Mouse (Mus musculus): Measurements from ENCODE around the gene Ttf2. TPM values are rescaled to one million over a fixed set of nuclear protein-coding genes. Genes with fewer than 3 reads are reported as not detected.

Ttf2 gene
- 11.6 and 11.7 TPM in 2 replicates for polyA plus RNA-seq (2015; fragmentation: Nextera tagmentation; extraction: Ambion mirVana)

DNA sequence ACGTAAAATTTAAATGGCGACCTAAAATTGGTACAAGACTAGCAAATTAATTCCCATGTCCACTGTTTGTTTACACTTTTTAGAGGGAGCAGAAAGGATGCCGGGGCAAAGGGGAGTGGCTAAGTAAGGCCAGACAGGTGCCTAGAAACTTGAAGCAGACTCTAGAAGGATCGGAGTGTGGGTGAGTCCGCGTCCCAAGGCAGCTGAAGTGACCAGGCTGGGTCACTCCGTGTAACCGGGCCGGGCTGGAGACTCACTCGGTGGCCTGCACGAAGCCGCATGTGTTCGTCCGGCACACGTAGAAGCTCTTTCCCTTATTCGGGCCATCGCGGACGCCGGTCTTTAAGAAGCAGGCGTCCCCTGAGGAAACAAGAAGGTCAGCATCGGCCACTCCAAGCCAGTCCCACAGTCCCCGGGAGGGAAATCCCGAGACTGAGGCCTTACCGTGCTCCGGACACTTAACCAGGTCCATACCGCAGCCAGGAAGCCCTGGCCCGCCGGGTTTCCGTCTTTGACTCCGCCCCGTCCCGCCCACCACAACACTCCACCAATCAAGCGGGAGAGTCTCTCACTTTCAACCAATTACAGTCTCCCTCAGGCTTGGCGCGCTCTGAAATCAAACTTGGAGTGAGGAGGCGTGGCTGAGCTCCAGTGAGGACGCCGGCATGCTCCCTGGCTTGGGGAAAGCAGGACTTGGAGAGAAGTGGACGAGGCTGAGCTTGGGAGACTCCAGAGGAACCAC is at the start of gene Ttf2:
Ttf2 (minus strand) TSS at position 488 of the 742 bp plus-strand sequence.
- H3K36me3 ChIP-seq: no peaks in the 10 kb centered on the region
- peak within 1 kb of the TSS; percentile 74 for H3K4me3 ChIP-seq
- H3K4me2 ChIP-seq: peak within 1 kb of the TSS; percentile 85
- WGBS: under 1% methylated on average over 40 of the region's 40 CpGs
- H3K27me3 ChIP-seq: no peaks in the 10 kb centered on the region
- H3K9me3 ChIP-seq: no peaks in the 10 kb centered on the region
- H3K4me1 ChIP-seq: peaks cover 12% of the 10 kb centered on the region
- H3K27ac ChIP-seq: no peak within 1 kb of the TSS
- peak; percentile 98 for ATAC-seq (ENCODE audit: insufficient number of reproducible peaks, low FRiP score, low TSS enrichment, low read depth)
- peak within 1 kb of the TSS; percentile 42 for H3K9ac ChIP-seq

DNA sequence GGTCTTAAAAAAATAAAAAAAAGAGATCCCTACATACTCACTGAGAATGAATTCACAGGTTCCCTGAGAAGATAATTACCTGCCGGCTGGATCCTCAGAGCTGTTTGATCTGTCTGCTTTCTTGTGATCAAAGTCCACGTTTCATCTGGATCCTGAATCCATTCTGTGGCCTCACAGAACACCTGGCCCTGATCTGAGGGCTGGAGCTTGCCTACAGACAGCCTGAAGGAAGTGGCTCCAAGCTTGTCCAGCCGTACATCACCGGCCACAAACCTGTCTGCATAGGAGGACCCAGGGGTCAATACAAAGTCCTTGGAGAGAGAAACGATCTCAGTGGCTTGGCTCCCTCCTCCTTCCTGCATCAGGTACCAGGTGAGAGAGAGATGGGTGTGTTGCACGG is 49.0 kb upstream of the Ttf2 start:
- H3K4me2 ChIP-seq: no peak overlapping the region
- WGBS: 60% methylated on average over 6 of the region's 6 CpGs
- no peaks in the 10 kb centered on the region for H3K36me3 ChIP-seq
- ATAC-seq (ENCODE audit: insufficient number of reproducible peaks, low FRiP score, low TSS enrichment, low read depth): no peak
- H3K27ac ChIP-seq: no peak overlapping the region
- no peaks in the 10 kb centered on the region for H3K27me3 ChIP-seq
- H3K4me1 ChIP-seq: peaks cover 6% of the 10 kb centered on the region; the same call in 1 of the 2 replicates
- no peaks in the 10 kb centered on the region for H3K9me3 ChIP-seq
- no peak overlapping the region for H3K4me3 ChIP-seq
- no peak overlapping the region for H3K9ac ChIP-seq

DNA sequence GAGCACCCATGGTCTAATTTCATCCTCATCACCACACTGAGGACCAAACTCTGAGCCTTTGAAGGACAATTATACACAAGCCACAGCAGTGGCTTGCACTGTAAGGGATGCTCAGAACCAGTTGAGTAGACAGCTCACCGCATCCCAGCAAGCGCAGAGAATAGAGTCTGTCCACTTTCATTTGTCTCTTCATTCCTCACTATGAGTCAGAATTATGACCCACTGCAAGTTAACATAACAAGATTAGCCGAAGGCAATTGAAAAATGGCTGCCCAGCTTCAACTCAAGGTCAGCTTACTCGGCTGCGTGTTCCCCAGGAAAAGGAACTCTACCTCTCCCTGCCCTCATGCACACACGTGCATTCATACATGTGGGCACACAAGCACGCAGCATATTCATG is 46.6 kb upstream of the Ttf2 start:
- no peaks in the 10 kb centered on the region for H3K36me3 ChIP-seq
- no peak overlapping the region for H3K4me2 ChIP-seq
- no peak overlapping the region for H3K27ac ChIP-seq
- H3K4me1 ChIP-seq: peaks cover 10% of the 10 kb centered on the region; the same call in 1 of the 2 replicates
- ATAC-seq (ENCODE audit: insufficient number of reproducible peaks, low FRiP score, low TSS enrichment, low read depth): no peak
- no peaks in the 10 kb centered on the region for H3K9me3 ChIP-seq
- H3K9ac ChIP-seq: no peak overlapping the region
- H3K4me3 ChIP-seq: no peak overlapping the region
- WGBS: 88% methylated on average over 7 of the region's 7 CpGs
- H3K27me3 ChIP-seq: no peaks in the 10 kb centered on the region

DNA sequence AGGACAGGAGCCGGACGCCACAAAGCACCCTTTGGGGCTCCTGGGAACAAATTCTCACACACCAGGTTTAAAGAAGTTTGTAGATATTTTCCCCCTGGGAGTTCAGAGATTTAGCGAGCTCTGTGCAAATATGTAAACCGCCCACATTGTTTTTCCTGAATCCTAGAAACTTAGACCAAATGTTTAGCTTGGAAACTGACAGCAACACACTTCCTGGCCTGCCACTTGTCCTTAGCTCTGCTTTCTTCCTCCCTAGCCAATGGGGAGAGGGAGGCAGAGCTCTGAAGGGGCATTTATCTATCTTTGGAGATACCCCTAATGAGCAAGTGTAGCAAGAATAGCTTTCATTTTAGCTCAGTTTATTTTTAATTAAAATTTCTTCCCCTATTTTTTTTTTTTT is 45.8 kb upstream of the Ttf2 start:
- H3K4me1 ChIP-seq: peaks cover 10% of the 10 kb centered on the region; the same call in 1 of the 2 replicates
- H3K9me3 ChIP-seq: no peaks in the 10 kb centered on the region
- 0 out of 2 replicates have a peak overlapping the region, but pooled peaks have one; percentile 38 for H3K27ac ChIP-seq
- no peak for ATAC-seq (ENCODE audit: insufficient number of reproducible peaks, low FRiP score, low TSS enrichment, low read depth)
- 33% methylated on average over 4 of the region's 4 CpGs for WGBS
- no peak overlapping the region for H3K9ac ChIP-seq
- no peaks in the 10 kb centered on the region for H3K27me3 ChIP-seq
- H3K4me3 ChIP-seq: no peak overlapping the region
- H3K36me3 ChIP-seq: no peaks in the 10 kb centered on the region
- no peak overlapping the region for H3K4me2 ChIP-seq

DNA sequence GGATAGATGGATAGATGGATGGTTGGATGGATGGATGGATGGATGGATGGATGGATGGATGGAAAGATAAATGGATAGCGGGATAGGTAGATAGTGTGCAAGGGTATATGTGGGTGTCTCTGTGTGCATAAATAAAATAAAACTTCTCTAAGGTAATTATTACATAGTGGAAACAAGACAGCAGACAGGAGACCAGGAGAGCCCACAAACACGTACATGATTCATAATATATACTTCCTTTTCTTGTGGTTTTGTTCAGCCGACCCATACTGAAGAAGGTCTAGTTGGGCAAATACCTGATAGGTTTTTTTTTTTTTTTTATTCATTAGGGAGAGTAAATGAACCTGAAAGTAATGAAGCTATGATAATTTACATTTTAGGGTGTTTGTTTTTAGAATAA is 44.1 kb upstream of the Ttf2 start:
- WGBS: 89% methylated on average over 3 of the region's 3 CpGs
- H3K4me1 ChIP-seq: peaks cover 10% of the 10 kb centered on the region; the same call in 1 of the 2 replicates
- H3K9me3 ChIP-seq: no peaks in the 10 kb centered on the region
- no peaks in the 10 kb centered on the region for H3K36me3 ChIP-seq
- ATAC-seq (ENCODE audit: insufficient number of reproducible peaks, low FRiP score, low TSS enrichment, low read depth): no peak
- no peak overlapping the region for H3K4me2 ChIP-seq
- no peak overlapping the region for H3K27ac ChIP-seq
- no peak overlapping the region for H3K9ac ChIP-seq
- no peaks in the 10 kb centered on the region for H3K27me3 ChIP-seq
- no peak overlapping the region for H3K4me3 ChIP-seq

DNA sequence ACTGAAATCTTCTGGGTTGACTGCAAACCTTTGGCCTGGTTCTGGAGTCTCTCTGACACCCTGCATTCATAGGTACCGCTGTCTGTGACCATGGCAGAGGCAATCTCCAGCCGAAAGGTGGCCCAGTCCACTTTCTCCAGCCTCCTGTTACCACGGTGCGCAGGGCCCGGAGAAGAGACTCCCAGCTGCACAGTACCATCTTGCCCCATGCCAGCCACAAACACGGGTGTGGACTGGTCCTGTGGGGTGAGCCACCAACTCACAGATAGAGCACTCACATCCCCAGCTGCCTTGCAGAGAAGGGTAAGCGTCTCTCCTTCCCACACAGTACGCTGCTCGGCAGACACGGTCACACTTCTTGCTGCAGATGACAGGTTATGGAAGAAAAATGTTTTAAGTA is 43.5 kb upstream of the Ttf2 start:
- 94% methylated on average over 10 of the region's 10 CpGs for WGBS
- no peak for ATAC-seq (ENCODE audit: insufficient number of reproducible peaks, low FRiP score, low TSS enrichment, low read depth)
- Histone ChIP-seq H3K36me3 (no peaks in the 10 kb centered on the region), H3K27ac (no peak overlapping the region), H3K9ac (no peak overlapping the region), H3K9me3 (no peaks in the 10 kb centered on the region), H3K27me3 (no peaks in the 10 kb centered on the region), H3K4me1 (peaks cover 10% of the 10 kb centered on the region; the same call in 1 of the 2 replicates), H3K4me2 (no peak overlapping the region), H3K4me3 (no peak overlapping the region)

DNA sequence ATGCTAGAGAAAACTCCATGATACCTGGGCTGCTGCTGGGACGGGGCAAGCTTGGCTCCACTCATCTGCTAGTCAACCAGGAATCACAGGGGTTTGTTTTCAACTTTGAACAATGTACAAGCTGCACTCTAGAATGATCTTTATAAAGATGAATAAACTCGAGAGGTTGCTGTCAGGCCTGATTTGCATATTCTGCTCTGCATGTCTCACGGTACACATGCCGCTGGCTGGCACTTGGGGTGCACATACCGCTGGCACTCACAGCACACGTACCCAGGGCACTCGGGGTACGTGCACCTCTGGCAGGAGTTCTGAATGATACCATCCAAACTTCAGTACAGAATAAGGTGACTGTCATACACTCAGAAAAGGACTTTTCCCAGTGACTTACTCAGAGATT is 43.1 kb upstream of the Ttf2 start:
- WGBS: 78% methylated on average over 8 of the region's 8 CpGs
- H3K27me3 ChIP-seq: no peaks in the 10 kb centered on the region
- no peaks in the 10 kb centered on the region for H3K9me3 ChIP-seq
- no peak overlapping the region for H3K4me3 ChIP-seq
- no peak overlapping the region for H3K9ac ChIP-seq
- H3K4me2 ChIP-seq: no peak overlapping the region
- peaks cover 10% of the 10 kb centered on the region; the same call in 1 of the 2 replicates for H3K4me1 ChIP-seq
- H3K36me3 ChIP-seq: no peaks in the 10 kb centered on the region
- ATAC-seq (ENCODE audit: insufficient number of reproducible peaks, low FRiP score, low TSS enrichment, low read depth): no peak
- no peak overlapping the region for H3K27ac ChIP-seq

DNA sequence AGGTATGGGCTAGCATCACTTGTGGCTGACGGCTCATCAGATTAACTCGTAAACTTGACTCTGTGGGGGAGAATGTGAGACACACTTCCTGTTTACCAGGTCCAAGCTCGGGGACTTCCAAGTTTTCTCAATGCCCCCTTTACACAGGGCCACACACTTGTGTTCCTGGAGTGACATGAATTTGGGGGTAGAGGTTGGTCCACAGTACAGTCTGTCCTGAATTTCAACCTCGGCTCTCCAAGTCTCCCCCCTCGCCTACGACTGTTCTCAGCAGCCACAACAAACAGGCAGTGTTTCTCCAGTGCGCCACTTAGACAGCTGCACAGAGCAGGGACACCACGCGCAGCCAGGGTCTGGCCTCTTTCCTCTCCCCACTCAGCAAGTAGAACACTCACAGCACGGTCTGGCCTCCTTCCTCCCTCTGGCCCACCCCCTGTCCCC is 42.7 kb upstream of the Ttf2 start:
- WGBS: 44% methylated on average over 10 of the region's 10 CpGs
- H3K27me3 ChIP-seq: no peaks in the 10 kb centered on the region
- H3K36me3 ChIP-seq: no peaks in the 10 kb centered on the region
- no peak overlapping the region for H3K9ac ChIP-seq
- no peak overlapping the region for H3K27ac ChIP-seq
- no peaks in the 10 kb centered on the region for H3K9me3 ChIP-seq
- H3K4me1 ChIP-seq: peaks cover 13% of the 10 kb centered on the region; the same call in 1 of the 2 replicates
- no peak overlapping the region for H3K4me3 ChIP-seq
- no peak for ATAC-seq (ENCODE audit: insufficient number of reproducible peaks, low FRiP score, low TSS enrichment, low read depth)
- no peak overlapping the region for H3K4me2 ChIP-seq

DNA sequence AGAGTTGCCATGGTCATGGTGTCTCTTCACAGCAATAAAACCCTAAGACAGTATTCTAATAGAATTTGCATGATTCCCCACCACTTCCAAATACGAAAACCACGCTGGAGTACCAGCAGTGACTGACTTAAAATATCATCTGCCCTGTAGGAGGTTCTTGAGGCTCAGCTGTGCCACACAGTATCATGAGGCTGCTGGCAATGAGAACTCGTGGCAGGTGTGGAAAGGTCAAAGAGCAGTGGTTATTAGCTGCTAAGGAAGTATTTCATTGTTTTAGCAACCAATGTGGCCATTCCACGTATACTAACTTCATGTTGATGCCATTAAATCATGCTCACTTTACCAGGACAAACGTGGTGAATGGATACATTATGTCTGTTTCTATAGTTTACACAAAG is 41.7 kb upstream of the Ttf2 start:
- H3K4me3 ChIP-seq: no peak overlapping the region
- no peak for ATAC-seq (ENCODE audit: insufficient number of reproducible peaks, low FRiP score, low TSS enrichment, low read depth)
- H3K9me3 ChIP-seq: no peaks in the 10 kb centered on the region
- H3K4me1 ChIP-seq: peaks cover 19% of the 10 kb centered on the region; the same call in 1 of the 2 replicates
- no peak overlapping the region for H3K4me2 ChIP-seq
- H3K27me3 ChIP-seq: no peaks in the 10 kb centered on the region
- H3K27ac ChIP-seq: no peak overlapping the region
- no peaks in the 10 kb centered on the region for H3K36me3 ChIP-seq
- H3K9ac ChIP-seq: no peak overlapping the region
- WGBS: 49% methylated on average over 5 of the region's 5 CpGs

DNA sequence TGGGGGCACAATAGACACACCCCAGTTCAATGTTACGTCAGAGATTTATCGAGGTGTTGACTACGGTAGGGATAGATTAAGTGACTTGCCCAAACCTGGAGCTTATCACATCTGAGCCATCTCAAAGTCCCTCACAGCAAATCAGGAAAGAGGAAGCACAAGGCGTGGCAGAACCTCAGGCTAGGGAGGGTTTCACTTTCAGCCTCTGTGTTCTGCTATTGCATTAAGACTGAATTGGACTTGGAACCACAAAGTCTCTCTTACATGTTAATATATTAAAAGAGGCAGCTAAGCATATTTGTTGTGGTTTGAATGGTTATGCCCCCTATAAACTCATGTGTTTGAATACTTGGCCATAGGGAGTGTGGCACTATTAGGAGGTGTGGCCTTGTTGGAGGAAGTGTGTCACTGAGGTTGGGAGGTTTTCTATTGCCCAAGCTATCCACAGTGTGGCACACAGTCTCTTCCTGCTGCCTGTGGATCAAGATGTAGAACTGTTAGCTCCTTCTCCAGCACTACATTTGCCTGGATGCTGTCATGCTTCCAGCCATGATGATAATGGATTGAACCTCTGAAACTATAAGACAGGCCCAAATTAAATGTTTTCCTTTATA is 41.2 kb upstream of the Ttf2 start:
- H3K27ac ChIP-seq: no peak overlapping the region
- H3K4me1 ChIP-seq: peaks cover 19% of the 10 kb centered on the region; the same call in 1 of the 2 replicates
- H3K4me3 ChIP-seq: no peak overlapping the region
- H3K27me3 ChIP-seq: no peaks in the 10 kb centered on the region
- H3K36me3 ChIP-seq: no peaks in the 10 kb centered on the region
- no peaks in the 10 kb centered on the region for H3K9me3 ChIP-seq
- 77% methylated on average over 4 of the region's 4 CpGs for WGBS
- no peak; the same call in 1 of the 2 replicates for ATAC-seq (ENCODE audit: insufficient number of reproducible peaks, low FRiP score, low TSS enrichment, low read depth)
- H3K4me2 ChIP-seq: no peak overlapping the region
- H3K9ac ChIP-seq: no peak overlapping the region

DNA sequence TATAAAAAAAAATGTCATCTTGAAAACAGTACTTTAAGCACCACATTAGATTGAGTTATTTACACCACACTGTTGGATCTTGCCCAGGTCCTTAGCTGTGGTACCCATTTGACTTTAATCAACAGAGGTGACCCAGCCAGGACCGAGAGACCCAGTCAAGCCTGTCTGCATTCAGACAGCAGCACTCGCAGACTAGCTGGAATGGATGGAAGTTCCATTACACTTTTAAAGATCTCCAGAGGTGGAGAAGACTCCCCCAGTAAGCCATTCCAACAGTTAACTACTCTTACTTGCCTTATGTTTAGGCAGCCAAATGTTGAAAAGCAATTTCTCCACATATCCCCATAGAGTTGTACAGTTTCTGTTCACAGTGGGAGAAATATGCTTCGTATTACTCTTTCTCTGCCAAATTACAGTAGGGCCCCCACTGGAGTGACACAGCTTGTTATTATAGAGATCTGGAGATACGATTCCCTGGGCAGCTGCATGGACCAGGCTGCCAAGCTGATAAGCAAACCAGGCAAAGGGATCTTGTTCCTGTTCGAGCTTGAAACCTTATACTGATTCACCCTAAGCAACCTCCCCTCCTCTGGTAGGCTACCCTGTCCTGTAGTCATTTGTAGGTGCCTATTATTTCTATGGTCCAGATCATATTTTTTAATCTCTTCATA is 37.8 kb upstream of the Ttf2 start:
- 49% methylated on average over 5 of the region's 5 CpGs for WGBS
- ATAC-seq (ENCODE audit: insufficient number of reproducible peaks, low FRiP score, low TSS enrichment, low read depth): no peak

DNA sequence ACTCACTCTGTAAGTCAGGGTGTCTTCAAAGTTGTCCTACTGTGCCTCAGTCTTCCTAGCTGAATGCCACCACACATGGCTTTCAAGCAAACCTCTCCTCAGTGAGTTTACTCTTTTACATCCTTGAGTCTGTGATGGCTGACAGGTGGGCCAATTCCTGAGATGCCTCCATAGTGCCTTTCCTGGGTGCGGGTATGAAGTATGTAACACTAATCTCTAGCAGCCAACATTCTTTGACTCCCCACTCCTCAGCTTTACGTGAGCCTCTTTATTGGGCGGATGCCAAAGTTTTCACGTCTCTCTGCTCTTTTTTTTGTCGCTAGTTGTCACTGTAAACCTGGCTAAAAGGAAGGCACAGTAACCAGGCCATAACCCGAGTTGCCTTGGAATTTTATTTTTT is 35.9 kb upstream of the Ttf2 start:
- 45% methylated on average over 6 of the region's 6 CpGs for WGBS
- ATAC-seq (ENCODE audit: insufficient number of reproducible peaks, low FRiP score, low TSS enrichment, low read depth): no peak

More for the DNA sequence above, 37.8 kb upstream of the Ttf2 start:
- Histone ChIP-seq H3K4me2 (no peak overlapping the region), H3K9me3 (no peaks in the 10 kb centered on the region), H3K27me3 (no peaks in the 10 kb centered on the region), H3K36me3 (no peaks in the 10 kb centered on the region), H3K27ac (no peak overlapping the region), H3K4me1 (peaks cover 14% of the 10 kb centered on the region; the same call in 1 of the 2 replicates), H3K9ac (no peak overlapping the region), H3K4me3 (no peak overlapping the region)

More for the DNA sequence above, 35.9 kb upstream of the Ttf2 start:
- Histone ChIP-seq H3K4me2 (no peak overlapping the region), H3K27ac (no peak overlapping the region), H3K4me3 (no peak overlapping the region), H3K27me3 (no peaks in the 10 kb centered on the region), H3K4me1 (peaks cover 12% of the 10 kb centered on the region; the same call in 1 of the 2 replicates), H3K9ac (no peak overlapping the region), H3K36me3 (no peaks in the 10 kb centered on the region), H3K9me3 (no peaks in the 10 kb centered on the region)

Measured in limb, embryonic 15.5 days (tissue).